Mouse (Mus musculus) myocyte (in vitro differentiated cells): Measurements from ENCODE around the gene Iqgap2.

Experiments
- E2F4 ChIP-seq: IDR thresholded peaks from one replicate; pipeline ENCODE4 v1.6.1; 2011; ENCODE audit warnings: mild to moderate bottlenecking, control low read depth, moderate library complexity; ENCODE audit not compliant: insufficient read depth
- MAX ChIP-seq: IDR thresholded peaks from one replicate; pipeline ENCODE4 v1.6.1; 2011; ENCODE audit warnings: low read depth, mild to moderate bottlenecking, control low read depth
- MYOD1 ChIP-seq, 3 experiments: IDR thresholded peaks; one replicate each; pipeline ENCODE4 v1.6.1; 2011; ENCODE audit warnings: control low read depth in 2 of 3, low read depth in 2 of 3, mild to moderate bottlenecking in 2 of 3, moderate library complexity in 1 of 3; ENCODE audit not compliant: insufficient read length in 2 of 3, control insufficient read depth in 1 of 3
- POLR2A ChIP-seq: IDR thresholded peaks from one replicate; pipeline ENCODE4 v1.6.1; 2011; ENCODE audit warnings: low read depth, mild to moderate bottlenecking, control low read depth, moderate library complexity; ENCODE audit not compliant: insufficient read length
- POLR2AphosphoS2 ChIP-seq: IDR thresholded peaks from one replicate; pipeline ENCODE4 v1.6.1; 2011; ENCODE audit warnings: low read depth, control low read depth; ENCODE audit not compliant: insufficient read length
- SRF ChIP-seq: IDR thresholded peaks from one replicate; pipeline ENCODE4 v1.6.1; 2011; ENCODE audit warnings: low read depth; ENCODE audit not compliant: control insufficient read depth, insufficient read length
- TCF12 ChIP-seq: IDR thresholded peaks from one replicate; pipeline ENCODE4 v1.6.1; 2011; ENCODE audit warnings: mild to moderate bottlenecking, control low read depth; ENCODE audit not compliant: poor library complexity, insufficient read depth, severe bottlenecking

DNA sequence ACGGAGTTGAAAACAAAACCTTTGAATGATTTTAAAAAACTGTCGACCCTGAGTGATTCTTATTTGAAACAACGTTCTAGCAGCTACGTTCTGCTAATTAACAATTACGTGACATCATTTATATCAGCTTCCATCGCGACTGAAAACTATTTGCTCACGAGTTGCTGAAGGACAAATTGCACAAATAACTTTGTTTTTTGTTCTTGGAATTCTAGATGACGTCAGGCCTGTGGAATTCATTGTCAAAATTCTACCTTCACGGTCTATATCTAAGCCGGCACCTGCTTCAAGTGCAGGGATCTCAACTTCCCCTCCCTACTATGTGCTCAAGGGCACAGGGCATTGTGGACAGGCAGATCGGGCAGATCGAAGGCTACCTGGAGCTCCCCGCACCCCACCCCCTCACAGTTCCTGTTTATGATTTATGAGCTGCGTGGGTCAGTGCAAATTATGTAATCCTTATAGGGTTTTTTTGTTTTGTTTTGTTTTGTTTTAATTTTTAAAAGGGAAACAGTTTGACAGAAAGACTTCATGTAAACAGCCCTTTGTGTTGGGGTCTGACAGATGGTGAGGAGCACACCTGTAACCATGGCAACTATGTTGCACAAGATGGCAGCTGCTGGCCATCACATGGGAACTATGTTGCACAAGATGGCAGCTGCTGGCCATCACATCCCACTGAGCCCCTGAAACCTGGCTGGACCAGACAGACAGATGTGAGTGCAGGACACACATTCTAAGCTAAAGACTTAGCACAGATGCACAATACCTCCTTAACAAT, 252.2 kb downstream of the Iqgap2 start:
- TF ChIP-seq SRF, result no peak
- no peak for TF ChIP-seq TCF12
- TF ChIP-seq E2F4, result no peak
- no peak for TF ChIP-seq POLR2A
- TF ChIP-seq POLR2AphosphoS2, result no peak
- TF ChIP-seq MAX, result no peak
- TF ChIP-seq MYOD1 (IDR thresholded peaks at IDR 0.05; ENCODE audit: control insufficient read depth in 1 of 3, insufficient read length in 2 of 3, low read depth in 2 of 3), result peak in 2 of 3 experiments; percentile 39 to 44
